Mouse (Mus musculus) bone marrow macrophage, adult 2 months (primary cell): ENCODE measurements around the gene Gtf3c1. TPM values are rescaled to one million over a fixed set of nuclear protein-coding genes. Genes with fewer than 3 reads are reported as not detected.

Source experiments
- H3K27ac ChIP-seq: 2 replicates; pipeline ENCODE4 v1.5.1; 2012; ENCODE audit warnings: low read depth, low read length; ENCODE audit not compliant: insufficient read depth
- H3K4me1 ChIP-seq: 2 replicates; pipeline ENCODE4 v1.6.1; 2012; ENCODE audit warnings: low read length; ENCODE audit not compliant: control insufficient read depth, insufficient read depth
- H3K4me3 ChIP-seq: 2 replicates; pipeline ENCODE4 v1.5.1; 2012; ENCODE audit warnings: mild to moderate bottlenecking, low read length, moderate library complexity; ENCODE audit not compliant: insufficient read depth
- CTCF ChIP-seq: IDR thresholded peaks from 2 replicates; pipeline ENCODE4 v1.5.1; 2012; ENCODE audit warnings: low read depth, mild to moderate bottlenecking, low read length, moderate library complexity
- POLR2A ChIP-seq: IDR thresholded peaks from 2 replicates; pipeline ENCODE4 v1.6.1; 2012; ENCODE audit warnings: mild to moderate bottlenecking, low read depth, low read length, borderline replicate concordance
- polyA plus RNA-seq: library from polyadenylated mRNA; stranded (reverse); fragments of >200 nt; gene quantifications from 2 replicates; pipeline ENCODE4 v1.2.4, GENCODE M21; 2012; ENCODE audit not compliant: missing spikeins, insufficient read depth, insufficient read length

Gtf3c1 gene
- polyA plus RNA-seq, 1 experiment = 22.0 TPM

DNA sequence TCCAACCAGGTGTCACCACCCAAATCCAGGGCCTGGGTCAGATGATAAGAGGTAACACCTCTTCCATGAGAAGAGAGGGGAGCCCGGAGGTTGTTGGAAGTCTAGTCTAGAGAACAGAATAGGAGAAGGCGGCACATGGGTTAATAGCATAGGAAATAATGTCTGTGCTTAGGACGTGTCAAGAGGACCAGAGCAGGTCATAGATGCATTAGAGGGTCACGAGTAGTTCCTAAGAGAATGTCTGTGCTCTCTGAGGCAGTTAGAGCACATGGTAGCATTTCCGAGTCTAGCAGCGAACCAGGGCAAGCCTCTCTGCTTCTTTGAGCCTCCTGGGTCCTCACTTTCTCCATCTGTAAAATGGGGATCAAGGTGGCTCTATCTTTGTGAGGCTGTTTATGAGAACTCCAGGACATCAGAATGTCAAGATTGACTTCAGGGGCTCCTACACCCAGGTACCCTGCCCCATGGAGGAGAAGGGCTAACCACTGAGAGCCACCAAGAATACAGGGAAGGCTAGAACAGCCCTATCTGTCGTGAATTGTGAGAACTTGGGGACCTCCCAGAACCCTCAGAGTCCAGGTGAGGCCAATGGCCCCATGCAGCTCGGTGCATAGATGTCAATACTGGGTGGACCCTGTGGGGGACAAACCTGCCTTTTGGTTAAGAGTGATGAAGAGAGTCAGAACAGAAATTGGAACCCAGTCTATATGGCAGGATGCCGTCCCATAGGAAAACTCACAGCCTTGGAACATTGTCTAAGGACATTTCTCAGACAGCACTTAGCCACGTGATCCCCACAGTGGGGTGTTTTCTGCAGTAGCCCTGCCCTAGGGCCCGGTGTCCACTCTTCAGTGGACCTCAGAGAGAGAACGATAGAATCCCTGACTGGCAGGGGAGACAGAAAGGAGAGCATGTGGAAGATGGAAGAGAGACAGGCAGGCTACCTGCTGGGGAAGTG is 102.9 kb downstream of the Gtf3c1 start:
- TF ChIP-seq POLR2A (no peak), CTCF (no peak)
- Histone ChIP-seq H3K4me1 (peaks cover 46% of the 10 kb centered on the region), H3K27ac (no peak overlapping the region), H3K4me3 (no peak overlapping the region)

DNA sequence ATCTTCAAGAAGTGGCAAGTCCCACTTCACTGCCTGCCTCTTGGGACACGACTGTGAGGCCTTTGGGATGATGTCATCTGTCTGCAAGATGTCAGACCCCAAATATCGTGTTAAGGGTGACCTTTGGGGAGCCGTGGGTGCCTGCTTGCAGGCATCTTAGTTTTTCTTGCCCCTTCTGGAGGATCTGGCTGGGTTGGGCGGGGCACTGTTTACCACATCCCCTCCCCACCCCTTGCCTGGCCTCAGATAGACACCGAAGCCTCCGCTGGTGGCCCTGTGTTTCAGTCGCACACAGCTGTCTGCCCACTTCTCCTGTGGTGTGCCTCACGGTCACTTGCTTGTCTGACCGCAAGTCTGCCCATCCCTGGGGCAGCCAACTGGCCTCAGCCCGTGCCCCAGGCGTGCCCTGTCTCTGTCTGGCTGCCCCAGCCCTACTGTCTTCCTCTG is 104.4 kb downstream of the Gtf3c1 start, which contains the start of gene Il21r:
Gene Il21r (plus strand): TSS at position 245 of the 447 bp plus-strand sequence.
- TF ChIP-seq POLR2A = no peak
- no peak for TF ChIP-seq CTCF
- Histone ChIP-seq H3K4me1 (peaks cover 57% of the 10 kb centered on the region), H3K27ac (peak within 1 kb of the TSS; percentile 69; the same call in 1 of the 2 replicates), H3K4me3 (no peak within 1 kb of the TSS)

DNA sequence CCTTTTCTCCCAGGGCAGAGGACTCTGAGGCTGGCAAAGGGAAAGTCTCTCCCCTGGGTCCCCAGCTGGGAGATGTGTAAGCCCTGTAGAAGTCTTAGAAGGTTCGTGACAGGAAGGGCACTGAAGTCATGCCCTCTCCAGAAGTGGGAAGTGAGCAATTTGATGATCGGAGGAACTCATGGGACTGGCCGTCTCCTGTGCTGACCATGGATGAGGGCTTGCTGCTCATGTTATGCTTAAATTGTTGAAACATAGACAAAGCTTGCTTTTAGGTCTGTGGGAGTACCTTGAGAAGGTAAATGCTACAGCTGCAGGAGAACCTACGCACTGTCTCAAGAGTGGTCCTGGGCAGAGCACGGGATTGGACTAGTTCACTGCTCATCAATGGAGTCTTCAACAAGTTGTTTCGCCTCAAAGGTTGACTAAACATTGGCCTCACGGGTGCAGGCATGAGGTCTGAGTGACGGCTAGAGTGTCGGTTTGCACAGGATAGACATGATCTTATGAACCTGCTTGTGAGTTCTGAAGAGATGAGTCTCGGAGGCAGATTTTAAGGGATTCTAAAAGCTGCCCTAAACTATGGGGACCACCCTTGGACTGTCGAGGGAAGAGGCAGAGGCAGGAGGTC is 105.6 kb downstream of the Gtf3c1 start:
- Histone ChIP-seq H3K4me1 (peaks cover 55% of the 10 kb centered on the region), H3K27ac (peak overlapping the region; percentile 83), H3K4me3 (peak overlapping the region; percentile 15)
- TF ChIP-seq CTCF = no peak
- TF ChIP-seq POLR2A = no peak

DNA sequence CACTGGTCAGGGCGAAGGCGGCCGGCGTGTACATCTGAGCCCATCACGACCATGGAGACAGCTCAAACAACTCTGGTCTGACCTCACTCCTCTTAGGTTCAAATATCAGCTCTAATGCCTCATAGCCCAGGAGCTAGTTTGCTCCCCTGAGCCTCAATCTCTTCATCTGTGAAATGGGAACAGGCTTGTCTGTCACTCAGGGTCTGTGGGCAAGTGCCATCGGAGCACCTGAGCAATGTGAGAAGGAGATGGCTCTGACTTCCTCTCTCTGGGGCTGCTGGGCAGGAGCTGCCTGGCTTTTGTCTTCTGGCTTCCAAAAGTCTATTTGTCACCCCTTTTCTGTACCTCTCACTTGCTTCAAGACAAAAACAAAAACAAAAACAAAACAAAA is 106.3 kb downstream of the Gtf3c1 start:
- Histone ChIP-seq H3K4me1 (peaks cover 59% of the 10 kb centered on the region), H3K4me3 (peak overlapping the region; percentile 15), H3K27ac (peak overlapping the region; percentile 83)
- TF ChIP-seq POLR2A (no peak), CTCF (no peak)

DNA sequence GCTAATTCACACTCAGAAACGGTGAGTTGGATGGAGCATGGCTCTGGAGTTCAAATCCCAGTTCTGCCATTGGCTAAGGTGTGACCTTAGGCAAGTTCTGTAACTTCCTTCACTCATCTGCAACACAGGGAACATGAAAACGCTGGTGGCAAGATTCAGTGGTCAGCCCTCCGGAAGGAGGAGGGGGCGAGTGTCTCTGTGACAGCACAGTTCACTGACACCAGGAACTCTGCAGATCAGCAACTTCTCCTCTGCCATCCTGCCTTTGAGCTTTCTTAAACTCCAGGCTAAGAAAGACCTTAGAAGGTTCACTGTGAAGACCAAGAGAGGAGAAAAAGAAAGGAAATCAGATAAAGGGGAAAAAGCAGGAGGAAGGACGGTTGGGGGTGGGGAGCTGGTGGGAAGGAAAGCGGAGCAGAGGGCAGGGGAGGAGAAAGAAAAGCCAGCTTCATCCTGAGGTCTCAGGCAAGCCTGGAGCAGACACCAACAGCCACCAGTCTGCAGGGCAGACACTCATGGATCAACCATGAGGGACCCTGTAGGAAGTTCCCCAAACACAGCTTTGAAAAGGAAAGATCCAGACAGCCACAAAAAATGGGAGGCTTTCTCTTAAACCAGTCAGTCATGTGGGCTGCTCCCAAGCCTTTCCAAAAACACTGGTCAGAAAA is 106.8 kb downstream of the Gtf3c1 start:
- no peak for TF ChIP-seq CTCF
- no peak for TF ChIP-seq POLR2A
- Histone ChIP-seq H3K27ac (peak overlapping the region; percentile 83), H3K4me3 (no peak overlapping the region), H3K4me1 (peaks cover 64% of the 10 kb centered on the region)

DNA sequence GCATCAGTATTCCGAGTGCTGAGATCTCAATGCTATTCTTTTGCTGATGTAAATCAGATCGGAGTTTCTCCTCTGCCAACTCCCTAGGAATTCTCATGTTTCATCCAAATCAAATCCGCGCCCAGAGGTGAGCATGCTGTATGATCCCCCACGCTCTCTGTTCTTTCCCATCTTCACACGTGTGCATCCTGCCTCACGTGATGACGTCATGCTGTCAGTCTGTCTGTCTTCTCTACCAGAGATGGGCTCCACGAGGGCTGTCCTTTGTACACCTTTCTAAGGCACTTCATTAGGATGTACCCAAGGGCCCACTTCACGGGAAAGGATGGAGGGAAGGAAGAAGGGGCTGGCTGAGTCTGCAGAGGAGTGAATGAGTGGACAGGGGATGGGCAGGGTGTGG is 107.4 kb downstream of the Gtf3c1 start:
- H3K4me3 ChIP-seq = no peak overlapping the region
- TF ChIP-seq POLR2A (no peak), CTCF (no peak)
- H3K27ac ChIP-seq = peak overlapping the region; percentile 38
- H3K4me1 ChIP-seq = peaks cover 69% of the 10 kb centered on the region

DNA sequence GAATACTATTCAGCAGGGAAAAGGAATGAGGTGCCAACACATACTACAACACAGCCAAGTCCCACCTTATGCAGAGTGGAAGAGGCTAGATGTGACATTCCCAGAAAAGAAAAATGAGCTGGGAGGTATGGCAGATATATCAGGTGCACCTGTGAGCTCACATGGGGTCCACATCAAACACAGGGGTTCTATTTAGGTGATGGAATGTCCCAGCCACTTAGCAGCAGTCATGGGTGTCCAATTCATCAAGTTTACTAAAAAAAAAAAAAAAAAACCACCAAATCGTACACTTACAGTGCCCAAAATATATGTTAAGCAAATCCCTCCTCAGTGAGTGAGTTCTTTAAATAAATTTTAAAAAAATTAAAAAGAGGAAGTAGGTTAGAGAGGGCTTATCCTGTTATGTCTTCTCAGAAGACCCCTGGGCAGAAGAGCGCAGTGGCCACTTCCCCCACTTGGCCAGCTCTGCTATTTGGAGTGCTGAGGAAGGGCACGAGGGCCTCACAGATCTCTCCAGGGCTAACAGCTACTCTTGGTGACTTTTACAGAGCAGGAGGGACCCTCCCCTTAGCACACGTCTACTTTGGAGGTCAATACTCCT is 108.1 kb downstream of the Gtf3c1 start:
- H3K27ac ChIP-seq = peak overlapping the region; percentile 60
- no peak overlapping the region for H3K4me3 ChIP-seq
- H3K4me1 ChIP-seq = peaks cover 70% of the 10 kb centered on the region
- no peak for TF ChIP-seq CTCF
- TF ChIP-seq POLR2A = no peak

DNA sequence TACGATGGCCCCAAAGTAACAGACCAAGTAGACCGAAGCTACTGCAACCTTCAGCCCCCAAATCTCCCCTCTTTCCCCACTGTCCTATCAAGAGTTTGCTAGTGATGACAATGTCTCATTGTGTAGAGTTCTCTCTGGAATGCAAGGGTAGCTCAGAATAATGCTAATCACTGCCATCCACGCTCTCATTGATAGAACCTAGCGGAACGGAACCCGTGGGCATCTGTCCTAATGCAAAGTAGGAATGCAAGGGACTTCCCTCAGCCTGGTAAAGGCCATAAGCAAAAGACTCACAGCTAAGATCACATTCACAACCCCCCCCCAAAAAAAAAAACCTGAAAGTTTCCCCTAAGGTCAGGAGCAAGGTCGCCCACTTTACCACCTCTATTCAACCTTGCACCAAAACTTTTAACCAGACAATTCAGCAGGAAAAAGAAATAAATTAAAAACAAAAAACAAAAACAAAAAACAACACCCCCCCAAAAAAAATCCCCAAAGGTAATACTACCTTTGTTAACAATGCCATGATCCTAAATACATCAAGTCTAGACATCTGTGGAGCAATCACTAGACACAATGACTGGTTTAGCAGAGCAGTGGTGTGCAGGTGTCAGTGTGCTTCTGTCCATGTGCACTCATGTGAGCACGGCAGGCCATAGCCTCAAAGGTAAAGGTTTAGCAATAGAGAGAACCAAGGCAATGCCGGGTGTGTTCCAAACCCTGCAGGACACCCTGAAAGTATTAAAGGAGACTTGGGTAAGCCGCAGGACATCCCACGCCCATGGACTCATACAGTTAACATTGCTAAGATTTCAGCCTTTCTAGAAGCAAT is 109.8 kb downstream of the Gtf3c1 start:
- peak overlapping the region; percentile 79 for H3K27ac ChIP-seq
- peaks cover 71% of the 10 kb centered on the region for H3K4me1 ChIP-seq
- no peak for TF ChIP-seq CTCF
- no peak for TF ChIP-seq POLR2A
- H3K4me3 ChIP-seq = no peak overlapping the region

DNA sequence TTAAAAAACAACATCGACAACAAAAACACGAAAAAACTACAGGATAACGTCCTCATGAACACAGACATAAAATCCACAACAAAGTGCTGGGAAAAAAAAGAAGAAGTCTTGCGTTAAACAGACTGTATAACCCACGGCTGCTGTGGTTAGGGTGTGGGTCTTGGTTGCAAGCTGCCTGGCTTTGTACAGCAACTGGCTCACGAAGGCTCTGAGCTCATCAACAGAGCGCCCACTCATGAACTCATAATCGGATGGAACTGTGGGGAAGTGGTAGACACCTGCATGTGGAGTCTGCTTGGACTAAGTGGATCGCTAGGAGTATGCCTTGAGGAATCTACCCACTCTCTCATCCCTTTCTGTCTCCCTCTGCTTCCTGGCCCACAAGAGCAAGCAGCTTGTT is 110.5 kb downstream of the Gtf3c1 start:
- H3K4me1 ChIP-seq = peaks cover 66% of the 10 kb centered on the region
- TF ChIP-seq CTCF (no peak), POLR2A (no peak)
- peak overlapping the region; percentile 79 for H3K27ac ChIP-seq
- H3K4me3 ChIP-seq = no peak overlapping the region

DNA sequence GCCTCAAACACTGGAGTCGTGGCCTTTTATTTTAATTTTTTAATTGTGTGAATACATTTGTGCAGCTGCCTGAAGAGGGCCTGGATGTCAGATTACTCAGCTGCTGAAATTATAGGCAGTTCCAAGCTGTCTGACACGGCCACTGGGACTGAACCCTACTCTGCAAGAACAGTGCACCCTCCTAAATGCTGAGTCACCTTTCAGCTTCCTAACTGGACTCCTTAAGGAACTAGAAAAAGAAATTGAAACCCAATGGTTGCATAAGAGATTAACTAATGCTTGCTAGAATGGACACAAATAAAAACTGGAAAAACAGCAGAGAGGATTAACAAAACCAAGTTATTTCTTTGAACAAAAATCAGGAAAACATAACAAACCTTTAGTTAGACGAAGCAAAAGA is 111.2 kb downstream of the Gtf3c1 start:
- no peak overlapping the region for H3K4me3 ChIP-seq
- H3K27ac ChIP-seq = peak overlapping the region; percentile 79
- H3K4me1 ChIP-seq = peaks cover 62% of the 10 kb centered on the region
- no peak for TF ChIP-seq CTCF
- no peak for TF ChIP-seq POLR2A
